Mouse (Mus musculus): Measurements from ENCODE around the gene Ndc1. TPM values are rescaled to one million over a fixed set of nuclear protein-coding genes. Genes with fewer than 3 reads are reported as not detected.

The Ndc1 gene
- polyA plus RNA-seq (2012; ENCODE audit: low replicate concordance): 1.6 and 1.9 TPM in 2 replicates

DNA sequence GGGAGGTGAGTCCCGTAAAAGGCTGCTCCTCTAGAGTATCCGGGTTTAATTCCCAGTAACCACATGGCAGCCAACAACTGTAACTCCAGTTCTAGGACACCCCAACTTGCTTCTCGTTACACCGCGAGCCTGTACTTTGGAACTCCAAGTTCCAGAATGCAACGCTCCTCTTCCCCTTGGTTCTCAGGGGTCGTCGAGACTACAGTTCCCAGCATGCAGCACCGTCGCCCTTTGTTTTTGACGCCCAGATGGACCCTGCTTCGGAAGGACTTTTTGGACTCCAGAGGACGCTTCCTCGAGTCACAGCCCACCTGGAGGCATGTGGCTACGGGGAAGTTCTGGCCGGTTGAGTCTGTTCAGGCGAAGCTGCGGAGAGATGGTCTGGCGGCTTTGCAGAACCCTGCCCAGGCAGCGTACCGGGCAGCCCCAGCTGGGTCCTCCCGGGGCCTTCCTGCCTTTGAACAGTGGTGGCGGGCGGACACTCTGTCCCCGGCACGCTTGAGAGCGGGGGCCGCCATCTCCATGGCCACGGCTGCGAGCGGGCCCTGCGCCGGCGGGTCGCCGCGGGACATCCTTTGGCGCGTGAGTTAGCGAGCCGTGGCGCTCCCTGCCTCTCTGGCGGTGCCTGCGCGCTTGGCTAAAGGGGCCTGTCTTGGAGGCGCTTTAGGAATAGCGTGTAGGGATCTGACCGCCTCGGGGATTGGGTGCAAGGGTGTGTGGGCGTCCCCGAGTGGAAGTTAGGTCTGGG lies at the start of gene Ndc1:
TSS of gene Ndc1 (plus strand) at position 218 of the 748 bp plus-strand sequence.

DNA sequence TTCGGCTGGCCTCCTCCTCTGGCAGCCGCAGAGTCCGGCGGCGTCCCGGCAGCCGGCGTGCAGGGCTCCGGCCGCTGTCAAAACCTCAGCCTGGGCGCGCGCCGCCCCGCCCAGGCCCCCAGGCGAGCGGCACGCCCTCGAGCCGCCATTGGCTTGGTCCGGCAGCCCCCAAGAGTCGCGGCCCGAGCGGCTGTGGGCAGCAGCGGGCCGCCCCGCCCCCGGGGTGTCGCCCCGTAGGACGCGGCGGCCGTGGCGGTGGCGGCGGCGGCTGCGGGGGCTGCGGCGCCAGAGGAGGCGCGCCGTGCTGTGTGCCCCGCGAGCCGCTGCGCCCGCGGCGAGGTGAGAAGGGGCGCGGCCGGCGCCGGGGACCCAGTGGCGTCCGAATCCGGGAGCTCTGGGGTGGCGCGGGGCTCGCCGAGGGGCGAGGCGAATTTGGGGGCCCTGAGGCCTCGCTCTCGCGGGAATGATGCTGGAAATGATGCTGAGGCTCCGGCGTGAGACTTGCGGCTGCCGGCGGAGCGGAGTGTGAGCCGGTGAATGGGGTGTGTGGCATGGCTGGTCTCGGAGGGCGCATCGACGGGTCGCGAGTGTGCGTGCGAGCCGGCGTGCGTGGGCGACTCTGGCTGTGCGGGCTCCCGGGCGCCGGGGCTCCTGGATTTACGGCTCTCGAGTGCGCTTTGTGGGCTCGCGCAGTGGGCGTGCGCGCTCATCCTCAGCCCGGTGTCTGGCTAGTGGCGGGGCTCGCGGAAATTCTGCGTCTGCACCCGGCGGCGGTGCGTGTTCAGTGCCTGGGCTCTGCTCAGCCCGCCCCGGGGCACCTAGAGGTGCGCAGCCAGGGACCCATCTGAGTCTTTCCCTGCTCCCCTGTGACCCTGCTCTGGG lies 67.0 kb downstream of the Ndc1 start, which contains the start of gene Glis1:
TSS of gene Glis1 (plus strand) at position 236 of the 882 bp plus-strand sequence.

Other genes with a start within 250 kb of the Ndc1 start
- 117 and 377 TPM in 2 replicates for gene Tmem59, start 189.4 kb upstream of the Ndc1 start, polyA plus RNA-seq (2012; ENCODE audit: low replicate concordance)
- gene Tceanc2, start 188.7 kb upstream of the Ndc1 start, polyA plus RNA-seq (2012; ENCODE audit: low replicate concordance): 20.9 and 31.5 TPM in 2 replicates
- gene Ldlrad1, start 158.6 kb upstream of the Ndc1 start, polyA plus RNA-seq (2012; ENCODE audit: low replicate concordance): 0.29 TPM in 1 of 2 replicates, not detected in the other
- 6.1 and 8.5 TPM in 2 replicates for gene Lrrc42, start 114.3 kb upstream of the Ndc1 start, polyA plus RNA-seq (2012; ENCODE audit: low replicate concordance)
- 3.9 and 5.1 TPM in 2 replicates for gene Hspb11, start 114.2 kb upstream of the Ndc1 start, polyA plus RNA-seq (2012; ENCODE audit: low replicate concordance)
- gene Dio1, start 60.6 kb upstream of the Ndc1 start, polyA plus RNA-seq (2012; ENCODE audit: low replicate concordance): not detected in 2 replicates
- 12.3 and 18.1 TPM in 2 replicates for gene Yipf1, start 53.4 kb upstream of the Ndc1 start, polyA plus RNA-seq (2012; ENCODE audit: low replicate concordance)
- 0.48 and 0.74 TPM in 2 replicates for gene Glis1, start 66.8 kb downstream of the Ndc1 start, polyA plus RNA-seq (2012; ENCODE audit: low replicate concordance)

Data from hematopoietic multipotent progenitor cell, adult 10-12 weeks (in vitro differentiated cells).